In the genomic region with DNA sequence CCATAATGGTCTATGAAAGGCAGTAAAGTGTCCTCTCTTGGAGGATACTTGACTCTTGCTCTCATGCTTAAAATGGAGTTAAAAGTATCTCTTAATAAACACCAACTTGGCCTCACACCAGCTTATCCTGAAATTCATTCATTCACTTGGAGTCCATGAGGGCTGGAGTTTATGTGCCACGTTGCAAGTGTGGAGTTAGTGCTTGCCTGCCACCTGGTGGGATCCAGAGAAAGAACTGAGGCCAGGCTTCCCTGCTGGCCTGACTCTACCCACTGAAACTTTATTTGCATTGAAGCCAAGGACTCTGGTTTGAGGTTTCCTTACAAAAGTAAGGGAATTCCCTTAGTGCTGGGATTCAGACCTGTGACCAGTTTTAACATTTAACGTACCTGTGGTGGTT, we compare ENCODE assay signal across 8 mouse cellular contexts. TPM values are rescaled to one million over a fixed set of nuclear protein-coding genes. Genes with fewer than 3 reads are reported as not detected.
DNase-seq lines count a peak whose midpoint lies in the region; ATAC-seq and TF ChIP-seq lines count a peak whose summit lies in the region.

No protein-coding gene starts in this region.

- H3K4me2 ChIP-seq in intestine, postnatal 0 days (replicated peaks; ENCODE audit: low read depth): no peak overlapping the region
- H3K4me2 ChIP-seq in intestine, embryonic 15.5 days (replicated peaks): no peak overlapping the region

- no peak overlapping the region for H3K4me3 ChIP-seq in intestine, postnatal 0 days (ENCODE audit: low read depth, low read length)
- no peak overlapping the region for H3K4me3 ChIP-seq in intestine, embryonic 15.5 days (replicated peaks)

- ATAC-seq in intestine, postnatal 0 days: no peak
- ATAC-seq in intestine, embryonic 15.5 days: no peak
- no peak for ATAC-seq in granulocyte monocyte progenitor cell, adult 5-6 weeks (replicated peaks; ENCODE audit: poor library complexity, severe bottlenecking)

- H3K27ac ChIP-seq in intestine, postnatal 0 days (ENCODE audit: low read depth, low read length): no peak overlapping the region
- no peak overlapping the region for H3K27ac ChIP-seq in intestine, embryonic 15.5 days

- H3K27me3 ChIP-seq in intestine, postnatal 0 days (replicated peaks; ENCODE audit: control insufficient read depth, insufficient read depth, low read length): no peaks in the 10 kb centered on the region
- no peaks in the 10 kb centered on the region for H3K27me3 ChIP-seq in intestine, embryonic 15.5 days (replicated peaks)

- H3K4me1 ChIP-seq in intestine, postnatal 0 days (replicated peaks; ENCODE audit: control insufficient read depth, insufficient read depth, low read length): peaks cover 14% of the 10 kb centered on the region; the same call in 1 of the 2 replicates
- H3K4me1 ChIP-seq in intestine, embryonic 15.5 days (replicated peaks): peaks cover 21% of the 10 kb centered on the region

- no peaks in the 10 kb centered on the region for H3K9me3 ChIP-seq in intestine, postnatal 0 days (ENCODE audit: control insufficient read depth)
- H3K9me3 ChIP-seq in intestine, embryonic 15.5 days: no peaks in the 10 kb centered on the region

- peak; percentile 86 for TF ChIP-seq CTCF in intestine, postnatal 0 days (IDR thresholded peaks at IDR 0.05; ENCODE audit: low read depth)

- H3K36me3 ChIP-seq in intestine, postnatal 0 days (ENCODE audit: control insufficient read depth, insufficient read depth): no peaks in the 10 kb centered on the region
- no peaks in the 10 kb centered on the region for H3K36me3 ChIP-seq in intestine, embryonic 15.5 days

- DNase-seq in 416B (ENCODE audit: low read depth) (peak; percentile 82), ZHBTc4 (ENCODE audit: low read depth, low spot score) (peak; percentile 56)
- DNase-seq in kidney, adult 9 months: peak; percentile 59
- peak; percentile 25 for DNase-seq in retina, adult 2 months (ENCODE audit: low read depth, low spot score)
- no peak for DNase-seq in T-cell, adult 2 months (ENCODE audit: low spot score)

- WGBS in intestine, postnatal 0 days: 49% methylated on average over 2 of the region's 2 CpGs
- WGBS in intestine, embryonic 15.5 days: 48% methylated on average over 2 of the region's 2 CpGs

- H3K9ac ChIP-seq in intestine, postnatal 0 days (ENCODE audit: low read depth, low read length): no peak overlapping the region
- H3K9ac ChIP-seq in intestine, embryonic 15.5 days: no peak overlapping the region

RNA-seq across cellular contexts. Expression of a gene that starts 6.2 kb away (rescaled TPM):
- not detected in 2 replicates for polyA plus RNA-seq in intestine, postnatal 0 days (2015; fragmentation: Nextera tagmentation; extraction: Ambion mirVana)
- polyA plus RNA-seq in intestine, embryonic 15.5 days (2015; fragmentation: Nextera tagmentation; extraction: Ambion mirVana): not detected in 2 replicates
- not detected in 2 replicates for total RNA-seq in granulocyte monocyte progenitor cell, adult 5-6 weeks (2014; fragmentation: Nextera tagmentation)
- not detected in 2 replicates for total RNA-seq in granulocyte monocyte progenitor cell, adult 5-6 weeks (2017)

RNA-seq across cellular contexts. Expression of a gene that starts 36.0 kb away (rescaled TPM):
- polyA plus RNA-seq in intestine, postnatal 0 days (2015; fragmentation: Nextera tagmentation; extraction: Ambion mirVana): 64.7 and 70.5 TPM in 2 replicates
- polyA plus RNA-seq in intestine, embryonic 15.5 days (2015; fragmentation: Nextera tagmentation; extraction: Ambion mirVana): 166 and 207 TPM in 2 replicates
- total RNA-seq in granulocyte monocyte progenitor cell, adult 5-6 weeks (2014; fragmentation: Nextera tagmentation): 123 and 152 TPM in 2 replicates
- total RNA-seq in granulocyte monocyte progenitor cell, adult 5-6 weeks (2017): 153 and 170 TPM in 2 replicates

RNA-seq across cellular contexts. Expression of a gene that starts 49.0 kb away (rescaled TPM):
- polyA plus RNA-seq in intestine, postnatal 0 days (2015; fragmentation: Nextera tagmentation; extraction: Ambion mirVana): 6.3 and 8.3 TPM in 2 replicates
- polyA plus RNA-seq in intestine, embryonic 15.5 days (2015; fragmentation: Nextera tagmentation; extraction: Ambion mirVana): 4.7 and 5.2 TPM in 2 replicates
- 26.7 and 28.3 TPM in 2 replicates for total RNA-seq in granulocyte monocyte progenitor cell, adult 5-6 weeks (2014; fragmentation: Nextera tagmentation)
- total RNA-seq in granulocyte monocyte progenitor cell, adult 5-6 weeks (2017): 9.2 and 11.0 TPM in 2 replicates
